Mouse (Mus musculus): ENCODE results near the gene Acmsd. TPM values are rescaled to one million over a fixed set of nuclear protein-coding genes. Genes with fewer than 3 reads are reported as not detected.

Acmsd gene
- 0.58 TPM in 1 of 2 replicates, not detected in the other for polyA plus RNA-seq (2012; ENCODE audit: low replicate concordance)

DNA sequence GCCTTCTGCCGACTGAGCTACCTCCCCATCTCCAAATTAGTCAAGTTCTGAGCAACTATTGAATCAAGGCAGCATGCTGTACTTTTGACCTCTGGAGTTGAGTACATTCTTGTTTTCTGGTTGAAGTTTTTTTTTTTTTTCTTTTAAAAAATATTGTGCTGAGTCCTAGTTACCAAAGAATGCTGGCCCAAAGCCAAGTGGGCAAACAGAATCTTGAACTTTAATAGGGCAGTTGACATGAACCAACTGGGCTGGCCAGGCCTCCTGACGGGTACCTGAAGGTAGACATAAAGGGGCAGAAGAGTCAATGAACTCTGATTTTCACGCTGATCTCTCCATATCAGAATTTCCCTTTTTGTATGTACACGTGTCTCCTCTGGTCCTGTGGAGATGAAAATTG is at the start of gene Acmsd:
Gene Acmsd (plus strand): TSS at position 318 of the 400 bp plus-strand sequence.

DNA sequence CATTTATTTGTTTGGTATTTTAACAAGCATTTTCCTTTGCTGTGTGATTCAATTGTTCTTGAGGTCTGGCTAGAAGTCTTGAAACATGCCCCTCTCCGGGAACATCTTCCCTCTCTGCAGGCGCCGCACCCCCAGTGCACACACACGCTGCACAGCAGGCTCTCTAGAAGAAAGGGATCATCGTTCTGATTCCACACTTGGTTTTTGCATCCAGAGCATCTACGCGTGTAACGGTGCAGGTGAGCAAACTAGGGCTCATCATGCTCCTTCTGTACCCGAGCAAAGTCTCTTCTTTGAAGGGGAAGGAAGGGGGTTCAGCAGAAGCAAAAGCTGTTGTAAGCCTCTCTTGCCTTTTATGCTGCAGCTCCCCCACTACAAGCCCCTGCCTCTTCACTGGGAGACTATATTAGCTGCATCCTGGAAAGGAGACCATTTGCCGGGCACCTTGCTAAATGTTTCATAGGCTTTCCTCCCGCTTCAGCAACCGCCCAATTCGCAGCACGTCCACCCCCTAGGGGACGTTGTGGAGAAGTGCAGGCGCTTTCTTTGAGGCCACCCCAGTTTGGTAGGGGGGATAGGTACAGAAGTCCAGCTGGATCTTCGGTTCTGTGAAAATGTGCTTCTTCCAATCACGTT is 49.6 kb upstream of the Acmsd start, which contains the start of gene Tmem163:
Gene Tmem163 (minus strand): TSS at position 51 of the 636 bp plus-strand sequence.

DNA sequence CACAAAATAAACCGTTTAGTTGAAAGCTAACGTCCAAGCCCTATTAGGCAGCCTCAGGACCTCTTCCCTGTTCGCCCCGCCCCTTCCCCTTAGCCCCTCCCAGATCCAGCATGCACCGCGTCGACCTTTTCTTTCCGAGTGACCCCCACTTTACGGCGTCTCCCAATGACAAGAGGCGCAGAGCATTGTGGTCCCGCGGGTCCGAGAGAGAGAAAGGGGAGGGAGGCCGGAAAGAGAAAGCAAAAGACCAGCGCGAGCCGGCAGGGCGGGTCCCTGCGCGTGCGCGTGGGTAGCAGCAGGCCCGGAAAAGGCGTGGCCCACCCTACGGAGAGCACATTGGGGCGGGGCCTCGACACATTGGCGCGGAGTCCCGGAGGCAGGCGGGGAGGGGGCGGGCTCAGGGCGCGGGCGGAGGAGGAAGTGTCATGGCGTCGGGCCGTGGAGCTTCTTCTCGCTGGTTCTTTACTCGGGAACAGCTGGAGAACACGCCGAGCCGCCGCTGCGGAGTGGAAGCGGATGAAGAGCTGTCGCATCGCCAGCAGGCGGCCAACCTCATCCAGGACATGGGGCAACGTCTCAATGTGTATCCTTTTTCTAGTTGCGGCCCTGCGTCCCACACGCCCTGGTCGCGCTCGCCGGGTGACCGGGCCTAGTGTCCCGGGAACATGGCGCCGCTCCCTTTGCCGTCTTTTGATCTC is 44.7 kb downstream of the Acmsd start, which contains the start of gene Ccnt2:
Gene Ccnt2 (plus strand): TSS at position 362 of the 698 bp plus-strand sequence.

Other genes with a start within 250 kb of the Acmsd start
- 9.3 and 17.1 TPM in 2 replicates for gene Tmem163, start 49.9 kb upstream of the Acmsd start, polyA plus RNA-seq (2012; ENCODE audit: low replicate concordance)
- gene Ccnt2, start 44.8 kb downstream of the Acmsd start, polyA plus RNA-seq (2012; ENCODE audit: low replicate concordance): 16.6 and 17.9 TPM in 2 replicates
- 0.10 and 0.18 TPM in 2 replicates for gene Map3k19, start 125.6 kb downstream of the Acmsd start, polyA plus RNA-seq (2012; ENCODE audit: low replicate concordance)
- gene Rab3gap1, start 139.4 kb downstream of the Acmsd start, polyA plus RNA-seq (2012; ENCODE audit: low replicate concordance): 42.2 and 59.3 TPM in 2 replicates